In the genomic region with DNA sequence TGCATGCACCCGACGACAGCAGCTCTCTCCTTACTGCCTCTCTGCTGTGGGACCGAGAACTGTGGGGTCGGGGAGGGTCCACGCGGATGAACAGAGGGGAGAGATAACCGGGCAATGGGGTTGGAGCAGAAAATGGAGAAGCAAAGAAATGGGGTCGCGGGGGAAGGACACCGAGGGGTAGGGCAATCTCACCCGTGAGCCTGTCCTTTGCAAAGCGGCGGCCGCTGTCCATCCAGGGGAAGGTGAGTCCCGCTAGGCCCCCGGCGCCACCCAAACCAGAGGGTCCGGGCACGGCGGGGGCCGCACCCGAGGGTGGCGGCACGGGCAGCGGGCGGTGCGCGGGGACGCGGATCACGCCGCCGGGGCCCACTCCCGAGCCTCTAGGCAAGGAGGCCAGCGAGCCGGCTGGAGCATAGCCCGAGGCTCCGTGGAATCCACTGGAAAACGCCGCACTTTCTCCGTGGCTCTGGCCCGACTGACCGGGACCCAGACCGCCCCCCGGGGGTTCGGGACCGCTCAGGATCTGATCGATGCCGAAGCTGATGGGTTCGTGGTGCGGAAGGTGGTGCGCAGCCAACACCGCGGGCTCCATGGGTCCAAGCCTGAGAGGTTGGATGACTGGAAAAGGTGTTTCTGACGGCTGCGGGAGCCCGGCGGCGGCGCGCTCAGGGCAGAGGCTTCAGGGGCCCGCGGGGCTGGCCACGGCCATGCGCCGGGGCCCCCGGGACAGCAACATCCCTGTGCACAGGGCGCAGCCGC, we compare ENCODE assay signal across 8 mouse cellular contexts. TPM values are rescaled to one million over a fixed set of nuclear protein-coding genes. Genes with fewer than 3 reads are reported as not detected.
DNase-seq lines count a peak whose midpoint lies in the region; ATAC-seq lines count a peak whose summit lies in the region.

No protein-coding gene starts in this region.

- H3K9ac ChIP-seq in liver, embryonic 11.5 days (ENCODE audit: low read depth, low read length): no peak overlapping the region
- peak overlapping the region; percentile 9 for H3K9ac ChIP-seq in intestine, embryonic 15.5 days
- peak overlapping the region; percentile 50 for H3K9ac ChIP-seq in neural tube, embryonic 12.5 days

- peaks cover 99% of the 10 kb centered on the region for H3K27me3 ChIP-seq in liver, embryonic 11.5 days (replicated peaks; ENCODE audit: control insufficient read depth, insufficient read depth, low read length)
- peaks cover 100% of the 10 kb centered on the region for H3K27me3 ChIP-seq in forebrain, embryonic 10.5 days (ENCODE audit: poor library complexity, severe bottlenecking)
- peaks cover 93% of the 10 kb centered on the region for H3K27me3 ChIP-seq in intestine, embryonic 15.5 days (replicated peaks)
- peaks cover 97% of the 10 kb centered on the region for H3K27me3 ChIP-seq in neural tube, embryonic 12.5 days (replicated peaks)

- WGBS in liver, embryonic 11.5 days: 2% methylated on average over 69 of the region's 69 CpGs
- under 1% methylated on average over 69 of the region's 69 CpGs for WGBS in forebrain, embryonic 10.5 days
- WGBS in intestine, embryonic 15.5 days: 1% methylated on average over 69 of the region's 69 CpGs
- 1% methylated on average over 69 of the region's 69 CpGs for WGBS in neural tube, embryonic 12.5 days

- H3K9me3 ChIP-seq in liver, embryonic 11.5 days (ENCODE audit: control insufficient read depth, low read length): no peaks in the 10 kb centered on the region
- no peaks in the 10 kb centered on the region for H3K9me3 ChIP-seq in forebrain, embryonic 10.5 days
- no peaks in the 10 kb centered on the region for H3K9me3 ChIP-seq in intestine, embryonic 15.5 days
- no peaks in the 10 kb centered on the region for H3K9me3 ChIP-seq in neural tube, embryonic 12.5 days

- H3K4me3 ChIP-seq in liver, embryonic 11.5 days (ENCODE audit: low read depth, low read length): peak overlapping the region; percentile 31
- peak overlapping the region; percentile 43 for H3K4me3 ChIP-seq in forebrain, embryonic 10.5 days
- peak overlapping the region; percentile 37 for H3K4me3 ChIP-seq in intestine, embryonic 15.5 days (replicated peaks)
- H3K4me3 ChIP-seq in neural tube, embryonic 12.5 days: peak overlapping the region; percentile 33

- no peak for DNase-seq in liver, embryonic 11.5 days (ENCODE audit: low spot score)
- DNase-seq in liver: no peak
- peak; percentile 50 for DNase-seq in forebrain, embryonic 10.5 days (ENCODE audit: extremely low spot score, low spot score)
- no peak for DNase-seq in spleen, postnatal 36 days (ENCODE audit: low spot score in 2 of 2)
- DNase-seq in left cerebral cortex, adult 9 months (ENCODE audit: low spot score in 2 of 2): no peak
- no peak for DNase-seq in layer of hippocampus, adult 11-12 months (ENCODE audit: low spot score)

- H3K4me1 ChIP-seq in liver, embryonic 11.5 days (replicated peaks; ENCODE audit: control insufficient read depth, insufficient read depth, low read length): peaks cover 19% of the 10 kb centered on the region
- peaks cover 36% of the 10 kb centered on the region for H3K4me1 ChIP-seq in forebrain, embryonic 10.5 days
- peaks cover 29% of the 10 kb centered on the region for H3K4me1 ChIP-seq in intestine, embryonic 15.5 days (replicated peaks)
- peaks cover 24% of the 10 kb centered on the region for H3K4me1 ChIP-seq in neural tube, embryonic 12.5 days

- no peaks in the 10 kb centered on the region for H3K36me3 ChIP-seq in liver, embryonic 11.5 days (ENCODE audit: control insufficient read depth, insufficient read depth, low read length)
- no peaks in the 10 kb centered on the region for H3K36me3 ChIP-seq in forebrain, embryonic 10.5 days (replicated peaks)
- H3K36me3 ChIP-seq in intestine, embryonic 15.5 days: no peaks in the 10 kb centered on the region
- H3K36me3 ChIP-seq in neural tube, embryonic 12.5 days: no peaks in the 10 kb centered on the region

- H3K27ac ChIP-seq in liver, embryonic 11.5 days (ENCODE audit: low read depth, low read length): no peak overlapping the region
- H3K27ac ChIP-seq in forebrain, embryonic 10.5 days: no peak overlapping the region
- no peak overlapping the region for H3K27ac ChIP-seq in intestine, embryonic 15.5 days
- H3K27ac ChIP-seq in neural tube, embryonic 12.5 days: peak overlapping the region; percentile 37; the same call in 1 of the 2 replicates

- no peak for ATAC-seq in liver, embryonic 11.5 days (replicated peaks; ENCODE audit: low FRiP score)
- ATAC-seq in intestine, embryonic 15.5 days: no peak
- ATAC-seq in neural tube, embryonic 12.5 days (ENCODE audit: low FRiP score, low read depth): 0 out of 2 replicates have a peak, but pooled peaks have one; percentile 30

- H3K4me2 ChIP-seq in liver, embryonic 11.5 days: peak overlapping the region; percentile 37
- peak overlapping the region; percentile 65 for H3K4me2 ChIP-seq in intestine, embryonic 15.5 days (replicated peaks)
- peak overlapping the region; percentile 49 for H3K4me2 ChIP-seq in neural tube, embryonic 12.5 days (replicated peaks)

RNA-seq across cellular contexts. Expression of a gene that starts 0.4 kb away (rescaled TPM):
- 0.30 and 0.95 TPM in 2 replicates for polyA plus RNA-seq in liver, embryonic 11.5 days (2014; fragmentation: Nextera tagmentation; extraction: Ambion mirVana)
- polyA plus RNA-seq in forebrain, embryonic 10.5 days (2016; fragmentation: Nextera tagmentation; extraction: Ambion mirVana): not detected in 2 replicates
- polyA plus RNA-seq in intestine, embryonic 15.5 days (2015; fragmentation: Nextera tagmentation; extraction: Ambion mirVana): 18.1 and 22.5 TPM in 2 replicates
- 27.0 and 42.3 TPM in 2 replicates for polyA plus RNA-seq in neural tube, embryonic 12.5 days (2016; fragmentation: Nextera tagmentation; extraction: Ambion mirVana)

RNA-seq across cellular contexts. Expression of a gene that starts 8.0 kb away (rescaled TPM):
- 25.0 and 27.8 TPM in 2 replicates for polyA plus RNA-seq in liver, embryonic 11.5 days (2014; fragmentation: Nextera tagmentation; extraction: Ambion mirVana)
- polyA plus RNA-seq in forebrain, embryonic 10.5 days (2016; fragmentation: Nextera tagmentation; extraction: Ambion mirVana): 37.6 and 39.4 TPM in 2 replicates
- 29.4 and 31.5 TPM in 2 replicates for polyA plus RNA-seq in intestine, embryonic 15.5 days (2015; fragmentation: Nextera tagmentation; extraction: Ambion mirVana)
- 43.6 and 52.3 TPM in 2 replicates for polyA plus RNA-seq in neural tube, embryonic 12.5 days (2016; fragmentation: Nextera tagmentation; extraction: Ambion mirVana)

RNA-seq across cellular contexts. Expression of a gene that starts 12.0 kb away (rescaled TPM):
- 6.1 and 6.2 TPM in 2 replicates for polyA plus RNA-seq in liver, embryonic 11.5 days (2014; fragmentation: Nextera tagmentation; extraction: Ambion mirVana)
- polyA plus RNA-seq in forebrain, embryonic 10.5 days (2016; fragmentation: Nextera tagmentation; extraction: Ambion mirVana): 1.7 TPM in 2 replicates
- polyA plus RNA-seq in intestine, embryonic 15.5 days (2015; fragmentation: Nextera tagmentation; extraction: Ambion mirVana): 14.0 and 14.9 TPM in 2 replicates
- 1.8 and 2.1 TPM in 2 replicates for polyA plus RNA-seq in neural tube, embryonic 12.5 days (2016; fragmentation: Nextera tagmentation; extraction: Ambion mirVana)

RNA-seq across cellular contexts. Expression of a gene that starts 14.6 kb away (rescaled TPM):
- polyA plus RNA-seq in liver, embryonic 11.5 days (2014; fragmentation: Nextera tagmentation; extraction: Ambion mirVana): 102 and 103 TPM in 2 replicates
- 78.1 and 92.0 TPM in 2 replicates for polyA plus RNA-seq in forebrain, embryonic 10.5 days (2016; fragmentation: Nextera tagmentation; extraction: Ambion mirVana)
- polyA plus RNA-seq in intestine, embryonic 15.5 days (2015; fragmentation: Nextera tagmentation; extraction: Ambion mirVana): 72.2 and 86.5 TPM in 2 replicates
- 68.0 and 70.6 TPM in 2 replicates for polyA plus RNA-seq in neural tube, embryonic 12.5 days (2016; fragmentation: Nextera tagmentation; extraction: Ambion mirVana)

RNA-seq across cellular contexts. Expression of a gene that starts 15.3 kb away (rescaled TPM):
- 220 and 230 TPM in 2 replicates for polyA plus RNA-seq in liver, embryonic 11.5 days (2014; fragmentation: Nextera tagmentation; extraction: Ambion mirVana)
- 164 and 169 TPM in 2 replicates for polyA plus RNA-seq in forebrain, embryonic 10.5 days (2016; fragmentation: Nextera tagmentation; extraction: Ambion mirVana)
- 212 and 228 TPM in 2 replicates for polyA plus RNA-seq in intestine, embryonic 15.5 days (2015; fragmentation: Nextera tagmentation; extraction: Ambion mirVana)
- 158 and 167 TPM in 2 replicates for polyA plus RNA-seq in neural tube, embryonic 12.5 days (2016; fragmentation: Nextera tagmentation; extraction: Ambion mirVana)
